Mouse (Mus musculus): Measurements from ENCODE around the gene Gm20388.

Gene Gm20388

GRCm38 (mm10) chr8:123278445-123278844 is 3367.8 kb downstream of the Gm20388 start:
- no peak for DNase-seq

GRCm38 (mm10) chr8:123279828-123280227 is 3369.2 kb downstream of the Gm20388 start:
- no peak for DNase-seq

GRCm38 (mm10) chr8:123280302-123281094 is 3369.9 kb downstream of the Gm20388 start:
- DNase-seq: no peak

- DNase-seq: peak; percentile 58 to 59
Measured at GRCm38 (mm10) chr8:123282994-123283393, 3372.4 kb downstream of the Gm20388 start.

GRCm38 (mm10) chr8:123283991-123284390 is 3373.3 kb downstream of the Gm20388 start:
- peak; percentile 58 to 63 for DNase-seq

GRCm38 (mm10) chr8:123284493-123284892 is 3373.9 kb downstream of the Gm20388 start:
- no peak for DNase-seq

- DNase-seq: no peak
Measured at GRCm38 (mm10) chr8:123287362-123287761, 3376.7 kb downstream of the Gm20388 start.

- peak; percentile 60 to 63 for DNase-seq
Measured at GRCm38 (mm10) chr8:123290166-123290565, 3379.5 kb downstream of the Gm20388 start.

GRCm38 (mm10) chr8:123290679-123291078 is 3380.0 kb downstream of the Gm20388 start:
- DNase-seq: no peak

- no peak for DNase-seq
Measured at GRCm38 (mm10) chr8:123291716-123292115, 3381.1 kb downstream of the Gm20388 start.

- no peak for DNase-seq
Measured at GRCm38 (mm10) chr8:123292281-123292680, 3381.6 kb downstream of the Gm20388 start.

- no peak for DNase-seq
Measured at GRCm38 (mm10) chr8:123292785-123293184, 3382.1 kb downstream of the Gm20388 start.

- DNase-seq: no peak
Measured at GRCm38 (mm10) chr8:123298301-123298700, 3387.7 kb downstream of the Gm20388 start.

GRCm38 (mm10) chr8:123308738-123309137 is 3398.1 kb downstream of the Gm20388 start:
- DNase-seq: no peak

- no peak for DNase-seq
Measured at GRCm38 (mm10) chr8:123317781-123318466, 3407.3 kb downstream of the Gm20388 start.

GRCm38 (mm10) chr8:123318467-123318911 is 3407.8 kb downstream of the Gm20388 start, which contains the start of gene Fanca:
Gene Fanca (minus strand): TSS chr8:123318576.
- DNase-seq: peak; percentile 94 to 96

GRCm38 (mm10) chr8:123319522-123320164 is 3409.0 kb downstream of the Gm20388 start:
- DNase-seq: peak; percentile 66 to 79

- DNase-seq: no peak
Measured at GRCm38 (mm10) chr8:123328552-123328951, 3417.9 kb downstream of the Gm20388 start.

GRCm38 (mm10) chr8:123329350-123329749 is 3418.7 kb downstream of the Gm20388 start:
- no peak for DNase-seq

- DNase-seq: no peak
Measured at GRCm38 (mm10) chr8:123329961-123330360, 3419.3 kb downstream of the Gm20388 start.

- DNase-seq: no peak
Measured at GRCm38 (mm10) chr8:123330701-123331100, 3420.1 kb downstream of the Gm20388 start.

- no peak for DNase-seq
Measured at GRCm38 (mm10) chr8:123331301-123331700, 3420.7 kb downstream of the Gm20388 start.

GRCm38 (mm10) chr8:123331810-123332209 is 3421.2 kb downstream of the Gm20388 start:
- DNase-seq: no peak

All from B cell, adult 2 months (primary cell).